Mouse (Mus musculus) small intestine, adult 2 months (tissue): Measurements from ENCODE around the gene Ctla2a.

Experiments
- CTCF ChIP-seq: fragments of 200-500 bp; IDR thresholded peaks from 2 replicates; pipeline ENCODE4 v1.5.1; 2012; ENCODE audit warnings: low read depth, mild to moderate bottlenecking, control low read depth, inconsistent platforms, low read length, moderate library complexity, mixed read lengths; ENCODE audit not compliant: insufficient replicate concordance, insufficient read length; ENCODE audit errors: extremely low read depth
- POLR2A ChIP-seq: fragments of 200-500 bp; IDR thresholded peaks from 2 replicates; pipeline ENCODE4 v1.6.1; 2012; ENCODE audit warnings: low read depth, mild to moderate bottlenecking, control low read depth, inconsistent platforms, low read length, moderate library complexity

GRCm38 (mm10) chr13:60961706-60962105 is 25.3 kb upstream of the Ctla2a start:
- TF ChIP-seq CTCF (no peak), POLR2A (no peak)
